Mouse (Mus musculus): ENCODE data around the gene Aspg. TPM values are rescaled to one million over a fixed set of nuclear protein-coding genes. Genes with fewer than 3 reads are reported as not detected.

Aspg gene
- polyA plus RNA-seq, 1 experiment from 2014 or later, result 0.66 TPM

GRCm38 (mm10) chr12:112143833-112144201 is 37.3 kb downstream of the Aspg start:
- no peaks in the 10 kb centered on the region for H3K36me3 ChIP-seq
- peaks cover 74% of the 10 kb centered on the region for H3K27me3 ChIP-seq
- peak overlapping the region; percentile 44; the same call in 1 of the 2 replicates for H3K27ac ChIP-seq
- ATAC-seq (ENCODE audit: low FRiP score), result no peak
- H3K9me3 ChIP-seq (replicated peaks), result no peaks in the 10 kb centered on the region
- H3K4me2 ChIP-seq (replicated peaks), result peak overlapping the region; percentile 95
- H3K4me3 ChIP-seq, result peak overlapping the region; percentile 56
- H3K4me1 ChIP-seq, result peaks cover 59% of the 10 kb centered on the region
- WGBS, result 0% methylated on average over 33 of the region's 52 CpGs
- peak overlapping the region; percentile 70 for H3K9ac ChIP-seq

- Histone ChIP-seq H3K4me1 (peaks cover 65% of the 10 kb centered on the region), H3K4me3 (peak overlapping the region; percentile 56), H3K9me3 (replicated peaks) (no peaks in the 10 kb centered on the region), H3K4me2 (replicated peaks) (peak overlapping the region; percentile 95), H3K27ac (peak overlapping the region; percentile 44; the same call in 1 of the 2 replicates), H3K36me3 (no peaks in the 10 kb centered on the region), H3K9ac (peak overlapping the region; percentile 70), H3K27me3 (peaks cover 81% of the 10 kb centered on the region)
- under 1% methylated on average over 46 of the region's 46 CpGs for WGBS
- ATAC-seq (ENCODE audit: low FRiP score), result no peak
Observed at GRCm38 (mm10) chr12:112144377-112145115, 38.1 kb downstream of the Aspg start.

- Histone ChIP-seq H3K27me3 (peaks cover 85% of the 10 kb centered on the region), H3K36me3 (no peaks in the 10 kb centered on the region), H3K9ac (peak overlapping the region; percentile 70), H3K4me1 (peaks cover 72% of the 10 kb centered on the region), H3K9me3 (replicated peaks) (no peaks in the 10 kb centered on the region), H3K4me3 (peak overlapping the region; percentile 56), H3K4me2 (replicated peaks) (peak overlapping the region; percentile 95), H3K27ac (0 out of 2 replicates have a peak overlapping the region, but pooled peaks have one; percentile 55)
- WGBS, result under 1% methylated on average over 37 of the region's 37 CpGs
- peak; percentile 71 for ATAC-seq (ENCODE audit: low FRiP score)
Observed at GRCm38 (mm10) chr12:112145211-112145874, 38.9 kb downstream of the Aspg start.

- H3K4me1 ChIP-seq, result peaks cover 74% of the 10 kb centered on the region
- peak within 1 kb of the TSS; percentile 70 for H3K9ac ChIP-seq
- no peaks in the 10 kb centered on the region for H3K36me3 ChIP-seq
- H3K4me2 ChIP-seq (replicated peaks), result peak within 1 kb of the TSS; percentile 95
- WGBS, result under 1% methylated on average over 64 of the region's 68 CpGs
- peaks cover 81% of the 10 kb centered on the region for H3K27me3 ChIP-seq
- ATAC-seq (ENCODE audit: low FRiP score), result peak; percentile 65
- H3K27ac ChIP-seq, result 0 out of 2 replicates have a peak within 1 kb of the TSS, but pooled peaks have one; percentile 55
- H3K4me3 ChIP-seq, result peak within 1 kb of the TSS; percentile 56
- no peaks in the 10 kb centered on the region for H3K9me3 ChIP-seq (replicated peaks)
Observed at GRCm38 (mm10) chr12:112145875-112146651, 39.6 kb downstream of the Aspg start, which contains the start of gene Kif26a. Kif26a (plus strand) TSS chr12:112146208.

- H3K4me3 ChIP-seq, result peak overlapping the region; percentile 56
- H3K4me1 ChIP-seq, result peaks cover 83% of the 10 kb centered on the region
- H3K4me2 ChIP-seq (replicated peaks), result peak overlapping the region; percentile 95
- H3K27me3 ChIP-seq, result peaks cover 70% of the 10 kb centered on the region
- no peaks in the 10 kb centered on the region for H3K36me3 ChIP-seq
- 27% methylated on average over 5 of the region's 5 CpGs for WGBS
- no peak overlapping the region for H3K27ac ChIP-seq
- ATAC-seq (ENCODE audit: low FRiP score), result no peak
- H3K9me3 ChIP-seq (replicated peaks), result no peaks in the 10 kb centered on the region
- peak overlapping the region; percentile 60 for H3K9ac ChIP-seq
Observed at GRCm38 (mm10) chr12:112147365-112147764, 40.9 kb downstream of the Aspg start.

GRCm38 (mm10) chr12:112150011-112150410 is 43.5 kb downstream of the Aspg start:
- ATAC-seq (ENCODE audit: low FRiP score), result no peak
- peaks cover 77% of the 10 kb centered on the region for H3K4me1 ChIP-seq
- no peak overlapping the region for H3K4me2 ChIP-seq (replicated peaks)
- H3K9me3 ChIP-seq (replicated peaks), result no peaks in the 10 kb centered on the region
- no peaks in the 10 kb centered on the region for H3K36me3 ChIP-seq
- H3K9ac ChIP-seq, result no peak overlapping the region
- H3K27ac ChIP-seq, result no peak overlapping the region
- H3K27me3 ChIP-seq, result peaks cover 63% of the 10 kb centered on the region
- H3K4me3 ChIP-seq, result no peak overlapping the region
- 52% methylated on average over 7 of the region's 7 CpGs for WGBS

GRCm38 (mm10) chr12:112151244-112151979 is 44.9 kb downstream of the Aspg start:
- H3K9me3 ChIP-seq (replicated peaks), result no peaks in the 10 kb centered on the region
- no peak overlapping the region for H3K4me2 ChIP-seq (replicated peaks)
- peaks cover 77% of the 10 kb centered on the region for H3K4me1 ChIP-seq
- H3K36me3 ChIP-seq, result no peaks in the 10 kb centered on the region
- no peak overlapping the region for H3K4me3 ChIP-seq
- no peak for ATAC-seq (ENCODE audit: low FRiP score)
- H3K27ac ChIP-seq, result no peak overlapping the region
- no peak overlapping the region for H3K9ac ChIP-seq
- WGBS, result 31% methylated on average over 12 of the region's 12 CpGs
- peaks cover 57% of the 10 kb centered on the region for H3K27me3 ChIP-seq

GRCm38 (mm10) chr12:112151980-112152362 is 45.5 kb downstream of the Aspg start:
- H3K4me3 ChIP-seq, result no peak overlapping the region
- no peak overlapping the region for H3K9ac ChIP-seq
- H3K9me3 ChIP-seq (replicated peaks), result no peaks in the 10 kb centered on the region
- H3K27me3 ChIP-seq, result peaks cover 54% of the 10 kb centered on the region
- ATAC-seq (ENCODE audit: low FRiP score), result no peak
- no peak overlapping the region for H3K4me2 ChIP-seq (replicated peaks)
- H3K27ac ChIP-seq, result 0 out of 2 replicates have a peak overlapping the region, but pooled peaks have one; percentile 23
- H3K36me3 ChIP-seq, result no peaks in the 10 kb centered on the region
- 48% methylated on average over 6 of the region's 6 CpGs for WGBS
- peaks cover 77% of the 10 kb centered on the region for H3K4me1 ChIP-seq

- 80% methylated on average over 12 of the region's 12 CpGs for whole genome bisulfite sequencing
- H3K27ac ChIP-seq, result no peak overlapping the region
- H3K9ac ChIP-seq, result no peak overlapping the region
- peaks cover 69% of the 10 kb centered on the region for H3K4me1 ChIP-seq
- H3K9me3 ChIP-seq (replicated peaks), result no peaks in the 10 kb centered on the region
- peaks cover 53% of the 10 kb centered on the region for H3K27me3 ChIP-seq
- H3K4me2 ChIP-seq (replicated peaks), result no peak overlapping the region
- no peak overlapping the region for H3K4me3 ChIP-seq
- H3K36me3 ChIP-seq, result no peaks in the 10 kb centered on the region; the same call in 1 of the 2 replicates
- no peak for ATAC-seq (ENCODE audit: low FRiP score)
Observed at GRCm38 (mm10) chr12:112153597-112153996, 47.1 kb downstream of the Aspg start.

GRCm38 (mm10) chr12:112154476-112154875 is 48.0 kb downstream of the Aspg start:
- WGBS, result 47% methylated on average over 5 of the region's 5 CpGs
- no peak overlapping the region for H3K27ac ChIP-seq
- H3K9ac ChIP-seq, result no peak overlapping the region
- peaks cover 49% of the 10 kb centered on the region for H3K27me3 ChIP-seq
- H3K4me1 ChIP-seq, result peaks cover 63% of the 10 kb centered on the region
- no peak overlapping the region for H3K4me2 ChIP-seq (replicated peaks)
- ATAC-seq (ENCODE audit: low FRiP score), result no peak
- no peaks in the 10 kb centered on the region; the same call in 1 of the 2 replicates for H3K36me3 ChIP-seq
- H3K4me3 ChIP-seq, result no peak overlapping the region
- no peaks in the 10 kb centered on the region for H3K9me3 ChIP-seq (replicated peaks)

- Histone ChIP-seq H3K27me3 (peaks cover 53% of the 10 kb centered on the region), H3K27ac (peak overlapping the region; percentile 35; the same call in 1 of the 2 replicates), H3K36me3 (no peaks in the 10 kb centered on the region; the same call in 1 of the 2 replicates), H3K4me3 (no peak overlapping the region), H3K9me3 (replicated peaks) (no peaks in the 10 kb centered on the region), H3K9ac (no peak overlapping the region), H3K4me2 (replicated peaks) (no peak overlapping the region), H3K4me1 (peaks cover 55% of the 10 kb centered on the region)
- 31% methylated on average over 16 of the region's 16 CpGs for WGBS
- ATAC-seq (ENCODE audit: low FRiP score), result peak; percentile 67
Observed at GRCm38 (mm10) chr12:112155218-112156051, 49.0 kb downstream of the Aspg start.

All from hindbrain, embryonic 12.5 days (tissue).